Mouse (Mus musculus): ENCODE results near the gene Msh4.

Msh4 gene

GRCm38 (mm10) chr3:153906136-153906871 is at the start of gene Msh4:
Gene Msh4 (minus strand): TSS chr3:153906138.
- DNase-seq = no peak

- no peak for DNase-seq
Observed at GRCm38 (mm10) chr3:153948176-153948575, 42.2 kb upstream of the Msh4 start.

DNA sequence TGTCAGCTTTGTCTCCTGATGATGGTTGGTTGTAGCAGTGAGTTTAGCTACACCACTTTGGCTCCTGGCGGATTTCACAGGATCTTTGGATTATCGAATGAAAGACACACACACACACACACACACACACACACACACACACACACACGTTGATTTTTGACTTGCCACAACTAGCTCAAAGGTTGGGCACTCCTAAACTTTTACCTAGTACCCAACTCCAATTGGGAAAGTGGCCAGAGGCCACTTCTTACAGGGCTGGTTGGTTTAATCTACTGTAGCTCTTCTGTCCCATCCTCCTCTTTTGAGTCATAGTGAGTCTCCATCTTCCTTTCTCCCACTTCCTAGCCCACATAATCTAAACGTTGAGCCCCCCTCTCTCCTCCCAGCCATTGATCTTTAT is 41.3 kb upstream of the Msh4 start:
- DNase-seq = no peak

DNA sequence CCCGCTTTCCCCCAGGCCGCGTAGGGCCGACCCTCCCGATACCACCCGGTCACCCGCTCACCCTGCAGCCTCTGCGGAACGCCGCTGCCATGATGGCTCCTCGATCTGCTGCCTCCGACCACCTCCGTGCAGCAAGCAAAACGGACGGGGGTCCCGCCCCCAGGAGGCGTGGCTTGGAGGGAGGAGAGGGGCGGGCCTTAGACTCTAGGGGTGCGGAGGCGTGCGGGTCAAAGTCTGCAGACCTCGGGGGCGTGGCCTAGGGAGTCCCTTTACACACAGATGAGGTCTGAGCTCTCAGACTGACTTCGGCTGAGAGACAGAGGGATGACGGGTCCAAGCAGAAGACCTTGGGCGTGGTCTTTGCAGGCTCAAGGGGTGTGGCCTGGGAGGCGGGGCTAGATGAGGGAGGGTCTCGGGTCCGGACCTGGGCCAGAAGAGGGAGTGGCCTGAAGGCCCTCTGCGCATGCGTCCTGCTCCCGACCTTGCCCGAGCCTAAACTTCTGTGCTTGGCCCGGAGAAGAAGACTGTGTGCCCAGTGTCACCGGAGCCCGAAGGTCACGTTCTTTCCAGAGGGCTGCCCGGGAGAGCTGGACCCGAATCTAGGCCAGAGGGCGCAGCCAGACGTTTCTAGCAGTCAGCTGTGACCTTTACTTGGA is 38.5 kb upstream of the Msh4 start, which contains the start of gene Acadm:
TSS of gene Acadm (minus strand) at position 298 of the 656 bp plus-strand sequence.
- DNase-seq = peak; percentile 98 to 99

DNA sequence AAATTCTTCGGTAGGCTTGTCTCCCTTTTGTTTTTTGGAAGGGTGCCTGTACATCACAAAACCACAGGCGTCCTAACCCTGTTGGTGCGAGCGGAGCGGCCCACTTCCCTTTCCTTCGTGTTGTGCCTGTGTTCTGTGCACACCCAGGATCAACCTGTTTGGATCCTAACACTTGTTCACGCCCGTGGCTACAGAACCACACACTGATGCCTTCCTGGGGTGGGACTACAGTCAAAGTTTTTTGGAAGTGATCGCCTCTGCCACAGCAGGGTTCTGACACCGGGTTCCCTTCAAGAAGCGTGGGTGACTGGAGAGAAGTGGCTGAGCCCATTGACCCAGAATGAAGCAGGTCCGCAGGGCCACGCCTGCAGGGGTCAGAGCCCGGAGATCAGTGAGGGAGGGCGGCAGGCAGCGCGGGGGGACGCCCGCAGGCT is 38.0 kb upstream of the Msh4 start:
- no peak for DNase-seq

DNA sequence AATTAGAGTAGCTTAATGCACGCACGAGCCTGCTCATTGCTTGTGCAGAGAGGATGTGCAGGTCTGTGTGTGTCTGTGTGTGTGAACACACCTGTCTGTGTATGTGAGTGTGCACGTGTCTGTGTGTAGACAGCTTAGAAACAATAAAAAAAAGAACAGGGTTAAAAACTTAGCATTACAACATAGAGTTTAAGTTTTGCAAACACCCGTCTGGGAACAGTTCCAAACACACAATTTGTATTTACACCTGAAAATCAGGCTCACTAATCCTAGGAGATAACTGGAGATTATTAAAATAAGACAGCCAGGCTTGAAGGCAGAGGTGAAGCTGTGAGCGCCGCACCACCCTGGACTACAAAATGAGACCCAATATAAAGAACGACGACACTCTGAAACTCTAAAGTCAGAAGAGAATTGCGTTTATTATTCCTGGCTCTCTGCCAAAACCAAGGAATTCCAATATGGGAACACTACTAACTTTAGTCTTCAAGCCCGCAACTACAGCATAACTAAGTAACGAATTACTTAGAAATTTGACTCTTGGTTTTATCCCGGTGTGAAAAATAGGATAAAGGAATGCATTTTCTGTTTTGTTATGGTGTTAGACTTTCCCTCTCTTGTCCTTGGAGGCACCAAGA is 37.2 kb upstream of the Msh4 start:
- DNase-seq = no peak

DNA sequence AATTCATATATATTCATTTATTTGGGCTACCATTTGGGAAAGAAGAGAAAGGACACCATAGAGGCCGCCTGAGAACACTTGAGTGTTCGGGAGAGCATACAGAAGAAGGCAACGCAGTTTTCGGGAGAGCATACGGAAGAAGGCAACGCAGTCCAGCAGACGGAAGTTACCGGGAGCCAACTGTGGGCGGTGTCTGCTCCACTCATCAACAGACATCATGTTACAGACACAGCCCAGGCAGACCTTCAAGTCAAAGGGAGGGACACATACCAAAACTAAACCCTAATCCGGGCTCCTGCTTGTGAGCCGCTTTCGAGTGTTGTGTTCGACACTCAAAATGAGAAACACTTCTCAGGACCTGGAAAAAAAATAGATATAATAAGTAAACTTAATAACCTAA is 35.7 kb upstream of the Msh4 start:
- no peak for DNase-seq

DNA sequence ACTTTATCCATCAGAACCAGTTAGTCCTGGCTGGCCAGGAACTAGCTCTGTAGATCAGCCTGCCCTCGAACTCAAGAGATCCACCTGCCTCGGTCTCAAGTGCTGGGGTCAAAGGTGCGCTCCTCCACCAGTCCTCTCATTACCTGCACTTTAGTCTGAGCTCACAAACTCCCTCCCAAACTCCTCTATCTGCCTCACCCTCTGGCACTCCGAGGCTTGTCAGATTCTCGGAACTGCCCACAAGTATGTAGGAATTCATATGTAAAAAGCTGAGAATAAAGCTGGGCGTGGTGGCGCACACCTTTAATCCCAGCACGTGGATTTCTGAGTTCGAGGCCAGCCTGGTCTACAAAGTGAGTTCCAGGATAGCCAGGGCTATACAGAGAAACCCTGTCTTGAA is 34.5 kb upstream of the Msh4 start:
- DNase-seq = no peak

GRCm38 (mm10) chr3:153940021-153940420 is 34.1 kb upstream of the Msh4 start:
- no peak for DNase-seq

DNA sequence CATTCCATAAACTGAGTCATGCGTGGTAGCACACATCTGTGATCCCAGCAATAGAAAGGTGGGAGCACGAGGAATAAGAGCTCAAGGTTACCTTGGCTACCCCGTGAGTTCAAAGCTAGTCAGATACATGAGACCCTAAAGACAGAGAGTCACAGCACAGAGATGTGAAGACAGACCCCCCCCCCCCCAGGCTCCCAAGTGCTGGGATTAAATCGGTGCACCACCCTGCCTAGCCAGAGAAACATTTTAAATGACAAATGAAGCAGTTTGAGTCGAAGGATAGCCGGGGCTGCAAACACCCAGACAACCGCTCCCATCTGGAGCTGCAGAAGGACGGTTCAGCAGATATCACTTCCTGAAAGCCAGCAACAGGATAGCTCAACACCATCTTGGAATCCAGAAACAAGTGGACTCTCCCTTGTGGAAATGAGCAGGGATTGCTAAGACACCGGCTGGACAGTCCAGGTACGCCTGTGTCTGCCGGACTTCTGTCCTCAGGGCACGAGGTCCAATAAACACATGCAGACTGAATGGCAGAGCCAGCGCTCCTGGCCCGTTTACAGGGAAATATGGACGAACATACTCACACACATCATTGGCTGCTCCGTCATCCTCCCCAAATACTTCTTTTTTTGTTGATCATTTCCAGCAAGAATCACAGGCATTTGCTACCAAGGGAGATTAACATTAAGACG is 31.3 kb upstream of the Msh4 start:
- DNase-seq = no peak

DNA sequence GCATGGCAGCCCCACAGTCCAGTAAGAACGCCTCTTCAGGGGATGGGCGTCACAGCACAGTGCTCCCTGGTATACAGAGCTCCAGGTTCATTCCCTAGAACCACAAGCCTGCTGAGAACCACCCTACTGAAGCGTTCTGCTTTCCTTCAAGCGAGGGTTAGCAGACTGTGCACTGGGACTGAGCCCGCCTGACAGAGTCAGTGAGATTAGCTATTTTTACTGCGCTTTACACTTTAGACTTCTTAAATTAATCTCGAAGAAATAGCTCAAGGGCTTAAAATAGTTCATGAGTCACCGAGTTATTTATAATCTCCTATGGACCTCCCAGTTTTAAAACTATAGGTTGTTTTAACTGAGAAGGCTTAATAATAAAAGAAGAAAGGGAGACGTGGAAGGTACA is 29.9 kb upstream of the Msh4 start:
- no peak for DNase-seq

- no peak for DNase-seq
Observed at GRCm38 (mm10) chr3:153932461-153932860, 26.5 kb upstream of the Msh4 start.

- DNase-seq = no peak
Observed at GRCm38 (mm10) chr3:153929526-153929925, 23.6 kb upstream of the Msh4 start.

DNA sequence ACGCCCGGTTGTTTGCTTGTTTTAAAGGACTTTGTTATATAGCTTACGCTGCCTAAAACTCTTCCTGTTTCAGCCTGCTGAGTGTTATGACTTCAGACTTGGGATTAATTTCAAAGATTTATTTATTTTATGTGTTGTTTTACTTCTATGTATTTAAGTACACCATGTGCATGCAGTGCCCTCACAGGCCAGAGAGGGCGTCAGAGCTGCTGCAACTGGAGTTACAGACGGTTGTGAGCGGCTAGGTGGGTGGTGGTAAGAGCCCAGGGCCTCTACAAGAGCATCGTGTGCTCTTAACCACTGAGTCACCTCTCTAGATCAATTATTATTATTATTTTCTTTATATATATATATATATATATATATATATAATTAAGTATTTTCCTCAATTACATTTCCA is 20.4 kb upstream of the Msh4 start:
- DNase-seq = no peak

DNA sequence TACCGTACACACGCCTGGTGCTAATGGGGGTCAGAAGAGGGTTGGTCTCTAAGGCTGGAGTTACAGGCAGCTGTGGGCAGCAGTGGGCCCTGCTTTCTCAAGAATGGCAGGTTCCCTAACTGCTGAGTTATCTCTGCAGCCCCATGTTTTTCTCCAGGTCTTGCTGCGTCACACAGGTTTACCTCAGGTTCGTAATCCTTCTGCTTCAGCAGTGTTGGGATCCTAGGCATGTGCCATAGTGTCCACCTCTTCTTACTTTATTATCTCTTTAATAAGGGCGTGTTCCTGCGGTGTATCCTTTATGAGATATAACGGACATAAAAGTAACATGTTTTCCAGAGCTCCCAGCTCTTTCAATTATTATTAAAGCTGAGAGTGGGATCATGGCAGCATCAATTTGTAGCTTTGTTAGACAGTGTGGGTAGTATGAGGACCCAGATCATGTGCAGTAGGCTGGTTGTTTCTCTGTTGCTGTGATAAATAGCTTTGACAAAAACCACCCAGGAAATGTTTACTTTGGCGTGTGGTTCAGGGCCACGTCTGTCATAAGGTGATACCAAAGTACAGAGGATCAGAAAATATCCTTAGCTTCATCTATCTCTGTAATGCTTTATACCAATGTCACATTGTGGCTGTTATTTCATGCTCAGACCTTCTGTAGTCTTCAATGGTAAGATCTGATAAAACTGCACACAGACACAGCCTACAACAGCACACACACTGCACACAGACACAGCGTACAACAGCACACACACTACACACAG is 15.4 kb upstream of the Msh4 start:
- no peak for DNase-seq

DNA sequence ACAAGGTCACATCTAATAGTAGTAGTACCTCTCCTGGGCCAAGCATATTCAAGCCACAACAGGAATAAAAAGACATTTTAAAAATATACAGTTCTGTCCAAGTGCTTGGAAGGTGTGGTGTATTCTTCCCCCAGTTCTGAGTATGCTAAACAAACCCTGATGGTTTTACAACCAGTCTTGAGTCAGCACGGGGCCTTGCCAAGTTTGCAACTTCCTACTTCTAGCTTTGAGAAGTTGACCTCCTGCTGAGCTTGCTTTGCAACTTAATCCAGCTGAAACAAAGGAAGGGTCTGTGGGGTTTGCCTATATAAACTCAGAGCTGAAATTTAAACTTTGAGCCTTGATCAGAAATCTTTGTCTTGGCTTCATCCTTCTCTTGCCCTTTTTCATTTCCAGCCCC is 11.3 kb upstream of the Msh4 start:
- no peak for DNase-seq

DNA sequence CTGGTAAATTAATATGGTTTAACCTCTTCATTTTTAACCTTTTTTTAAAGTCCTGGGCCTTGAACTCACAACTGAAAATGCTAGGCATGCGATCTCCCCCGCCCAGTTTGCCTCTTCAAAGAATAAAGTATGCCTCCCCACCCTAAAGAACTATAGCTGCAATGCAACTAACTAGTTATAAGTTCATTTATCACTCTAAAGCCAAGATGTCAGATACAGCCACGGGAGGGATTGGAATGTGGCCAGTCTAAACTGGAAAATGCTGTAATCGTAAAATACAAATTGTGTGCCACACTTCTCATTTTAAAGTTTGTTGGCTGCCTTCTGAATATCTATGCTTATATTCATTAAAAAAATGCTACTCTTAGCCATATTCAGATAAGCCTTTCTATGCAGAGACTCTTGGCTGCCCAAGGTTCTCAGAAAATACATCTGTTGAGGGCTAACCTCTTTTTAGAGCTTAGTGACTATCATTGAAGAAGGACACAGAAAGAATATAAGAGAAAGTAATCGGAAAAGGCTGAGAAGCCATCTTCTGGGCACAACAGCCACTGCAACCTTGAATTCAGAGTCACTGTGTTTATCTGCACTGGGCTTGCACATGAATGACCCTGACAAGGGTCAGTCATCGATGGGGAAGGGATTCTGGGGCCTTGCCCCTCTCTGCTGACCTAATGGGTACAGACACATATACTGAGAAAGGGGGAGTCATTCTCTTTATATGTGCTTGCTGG is 7.7 kb upstream of the Msh4 start:
- no peak for DNase-seq

DNA sequence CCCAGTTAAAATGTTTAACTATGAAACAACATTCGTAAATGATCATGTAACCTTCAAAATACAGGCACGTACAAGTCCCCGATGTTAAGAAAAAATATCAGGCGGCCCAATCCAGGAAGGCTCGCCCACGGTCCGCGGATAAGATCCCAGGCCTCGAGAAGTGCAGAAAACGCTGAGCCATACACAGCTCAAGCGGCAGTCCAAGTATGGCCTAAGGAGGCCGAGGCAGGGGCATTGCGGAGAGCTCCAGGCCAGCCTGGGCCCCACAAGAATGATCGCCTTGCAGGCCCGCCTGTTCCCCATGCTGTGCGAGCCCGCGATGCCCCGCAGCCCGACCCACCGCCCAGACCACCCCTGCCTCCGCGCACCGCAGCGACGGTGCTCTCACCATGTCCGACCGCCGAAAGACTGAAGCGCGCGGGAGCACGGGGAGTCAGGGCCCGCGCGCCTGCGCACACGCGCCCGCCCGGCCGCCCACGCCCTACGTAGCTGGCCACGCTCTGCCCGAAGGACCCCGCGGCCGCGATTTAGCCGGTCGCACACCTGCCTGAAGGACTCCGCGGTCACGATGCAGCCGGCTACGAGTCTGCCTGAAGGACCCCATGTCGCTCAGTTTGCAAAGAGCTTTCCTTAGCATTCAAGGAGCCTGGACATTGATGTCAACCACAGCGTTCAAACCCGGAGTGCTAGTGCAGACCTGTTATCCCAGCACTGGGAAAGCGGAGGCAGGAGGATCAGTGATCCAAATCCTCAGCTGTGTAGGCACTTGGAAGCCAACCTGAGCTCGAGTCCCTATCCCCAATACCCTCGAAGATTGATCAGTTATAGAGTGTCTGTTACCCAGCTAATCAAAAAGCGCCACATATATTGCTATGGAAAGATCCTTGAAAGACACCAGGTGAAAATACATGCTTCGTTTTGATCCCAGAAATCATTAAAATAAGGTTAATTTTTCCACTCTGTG is 6.9 kb upstream of the Msh4 start, which contains the start of gene Rabggtb:
TSS of gene Rabggtb (minus strand) at position 464 of the 964 bp plus-strand sequence.
- peak; percentile 96 to 97 for DNase-seq

DNA sequence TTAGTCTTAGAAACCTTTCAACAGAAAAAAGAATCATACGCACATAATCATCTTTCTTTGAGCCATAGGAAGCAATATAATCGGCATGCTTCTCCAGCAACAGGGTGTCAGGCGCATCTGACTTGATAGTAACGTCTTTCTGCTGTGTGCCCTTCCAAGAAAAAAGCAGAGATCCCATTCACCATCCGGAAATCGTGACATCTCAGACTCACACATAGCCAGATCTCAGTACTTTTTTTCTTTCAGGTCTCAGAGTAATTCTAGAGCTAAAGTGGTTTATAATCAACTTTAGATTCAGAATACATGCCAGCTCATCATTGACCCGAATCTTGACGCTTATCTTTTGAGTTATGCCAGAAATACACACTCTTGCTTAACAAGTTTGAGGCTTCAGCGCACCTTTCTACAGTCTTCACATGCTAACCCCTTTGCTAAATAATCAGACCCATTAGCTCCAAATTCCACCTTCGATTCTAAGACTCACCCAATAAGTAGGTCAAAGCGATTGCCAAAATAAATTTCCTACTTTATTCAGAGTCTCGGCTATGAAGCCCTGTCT is 6.0 kb upstream of the Msh4 start:
- DNase-seq = no peak

DNA sequence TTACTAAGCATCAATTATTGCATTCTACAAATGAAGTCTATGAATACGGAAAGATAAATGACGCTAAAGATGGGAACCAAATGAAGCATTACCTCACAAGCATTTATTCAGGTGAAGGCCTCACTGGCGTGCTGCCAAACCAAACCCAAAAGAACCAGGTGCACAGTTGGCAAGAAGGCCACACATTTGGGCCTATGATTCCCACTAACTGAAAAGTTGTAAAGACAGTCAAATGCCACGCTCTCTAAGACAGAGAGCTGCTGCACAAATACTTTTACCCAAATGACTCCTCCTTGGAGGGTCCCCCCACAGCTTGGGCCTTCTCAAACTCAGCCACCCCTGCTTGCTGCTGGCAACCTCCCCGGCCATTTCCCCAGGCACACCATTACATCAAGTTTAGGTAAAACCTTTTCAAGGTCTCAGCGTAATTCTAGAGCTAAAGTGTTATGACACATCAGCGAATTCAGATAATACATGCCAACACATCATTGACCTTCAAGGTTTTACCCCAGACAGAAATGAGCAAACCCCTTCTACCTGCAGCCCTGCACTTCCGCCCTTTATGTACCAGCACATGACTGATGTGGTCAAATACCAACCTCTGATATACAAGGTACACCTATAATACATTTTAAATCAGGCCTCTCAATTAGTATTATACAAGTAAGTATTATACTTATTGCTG is 5.4 kb upstream of the Msh4 start:
- no peak for DNase-seq

Measured in B cell, adult 2 months (primary cell).